Mouse (Mus musculus) G1E (cell line): ENCODE results near the gene Tcl1b4.

Experiments
- CTCF ChIP-seq: IDR thresholded peaks from 2 replicates; pipeline ENCODE4 v1.5.1; 2012; ENCODE audit warnings: low read depth, low read length, inconsistent platforms, mixed read lengths
- GATA1 ChIP-seq: IDR thresholded peaks from 2 replicates; pipeline ENCODE4 v1.6.1; 2012; ENCODE audit warnings: borderline replicate concordance, low read length, inconsistent platforms, mixed read lengths

DNA sequence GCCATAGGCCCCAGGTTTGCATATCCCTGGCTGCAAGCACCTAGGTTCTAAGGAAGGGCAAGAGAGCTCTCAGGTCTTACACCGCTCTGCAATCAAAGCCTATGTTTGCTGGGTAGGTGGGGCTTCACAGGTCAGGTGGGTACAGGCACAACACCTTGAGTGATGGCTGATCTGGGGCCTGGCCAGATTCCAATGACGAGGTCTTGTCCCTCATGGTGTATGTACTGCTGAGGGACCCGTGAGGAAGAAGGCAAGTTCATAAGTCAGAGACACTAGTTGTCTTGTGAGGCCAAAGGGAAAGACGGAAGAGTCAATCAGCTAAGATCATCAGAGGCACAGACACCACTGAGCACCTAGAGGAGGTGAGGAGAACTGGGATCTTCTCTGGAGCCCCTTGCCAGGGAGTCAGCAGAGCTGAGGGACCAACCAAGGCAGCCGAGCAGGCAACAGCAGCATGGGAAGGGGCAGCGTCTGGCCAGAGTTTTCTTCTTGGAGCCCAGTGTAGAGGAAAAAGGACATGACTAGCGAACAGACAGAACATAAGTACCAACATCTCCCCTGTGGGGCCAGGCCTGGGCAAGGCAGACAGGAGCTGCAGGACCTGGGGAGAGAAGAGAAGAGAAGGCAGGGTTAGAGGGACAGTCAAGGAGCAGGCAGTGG is 15.5 kb downstream of the Tcl1b4 start:
- TF ChIP-seq GATA1 (no peak), CTCF (no peak)
